Mouse (Mus musculus) midbrain, embryonic 16.5 days (tissue): ENCODE measurements around the gene Dusp13. TPM values are rescaled to one million over a fixed set of nuclear protein-coding genes. Genes with fewer than 3 reads are reported as not detected.

ENCODE experiments used
- ATAC-seq: fragments of 200-750 bp; cut with Nextera tagmentation; 2 replicates; pipeline ENCODE4 v1.8.0; 2017; ENCODE audit warnings: moderate TSS enrichment
- H3K27ac ChIP-seq: fragments of 300-500 bp; sonication (generic); 2 replicates; pipeline ENCODE4 v1.5.1; 2014; ENCODE audit warnings: mild to moderate bottlenecking, low read length, mixed read lengths
- H3K27me3 ChIP-seq: fragments of 300-500 bp; sonication (generic); 2 replicates; pipeline ENCODE4 v1.6.1; 2014; ENCODE audit warnings: low read depth, low read length, mixed read lengths; ENCODE audit not compliant: control insufficient read depth, insufficient read depth
- H3K36me3 ChIP-seq: fragments of 300-500 bp; sonication (generic); 2 replicates; pipeline ENCODE4 v1.6.1; 2014; ENCODE audit warnings: mild to moderate bottlenecking, low read length, moderate library complexity, mixed read lengths; ENCODE audit not compliant: control insufficient read depth, insufficient read depth
- H3K4me1 ChIP-seq: fragments of 300-500 bp; sonication (generic); 2 replicates; pipeline ENCODE4 v1.6.1; 2014; ENCODE audit warnings: mild to moderate bottlenecking, low read length, mixed read lengths; ENCODE audit not compliant: control insufficient read depth, insufficient read depth
- H3K4me2 ChIP-seq: fragments of 300-500 bp; sonication (generic); 2 replicates; pipeline ENCODE4 v1.6.1; 2014; ENCODE audit warnings: mild to moderate bottlenecking, low read length, mixed read lengths
- H3K4me3 ChIP-seq: fragments of 300-500 bp; sonication (generic); 2 replicates; pipeline ENCODE4 v1.5.1; 2014; ENCODE audit warnings: low read depth, mild to moderate bottlenecking, low read length, moderate library complexity, mixed read lengths
- H3K9ac ChIP-seq: fragments of 300-500 bp; sonication (generic); 2 replicates; pipeline ENCODE4 v1.6.1; 2014; ENCODE audit warnings: low read depth, low read length, mixed read lengths
- H3K9me3 ChIP-seq: fragments of 300-500 bp; sonication (generic); replicated peaks from 2 replicates; pipeline ENCODE4 v1.6.1; 2014; ENCODE audit warnings: mild to moderate bottlenecking, low read length, mixed read lengths; ENCODE audit not compliant: control insufficient read depth, poor library complexity, severe bottlenecking
- WGBS: fragments of 180-500 bp; shearing (Covaris S2); extraction: QIAGEN DNeasy Blood & Tissue Kit; methylation state at CpG from one replicate; pipeline ENCODE4 v1.1.7; 2014; 5-methylcytosine and 5-hydroxymethylcytosine counted together
- polyA plus RNA-seq: library from polyadenylated mRNA; unstranded; fragments of >200 nt; fragmentation: Nextera tagmentation; extraction: Ambion mirVana; gene quantifications from 2 replicates; pipeline ENCODE4 v1.2.1, GENCODE M21; 2015

Gene Dusp13
- polyA plus RNA-seq, 1 experiment from 2014 or later, result not detected

- Histone ChIP-seq H3K4me2 (no peak overlapping the region), H3K4me3 (no peak overlapping the region), H3K9ac (no peak overlapping the region), H3K4me1 (peaks cover 3% of the 10 kb centered on the region; the same call in 1 of the 2 replicates), H3K9me3 (no peaks in the 10 kb centered on the region), H3K36me3 (peaks cover 3% of the 10 kb centered on the region), H3K27ac (no peak overlapping the region), H3K27me3 (no peaks in the 10 kb centered on the region)
- no peak for ATAC-seq
- 59% methylated on average over 2 of the region's 2 CpGs for WGBS
Measured at GRCm38 (mm10) chr14:21773946-21774345, 23.0 kb upstream of the Dusp13 start.

GRCm38 (mm10) chr14:21772506-21773281, 21.7 kb upstream of the Dusp13 start:
- 77% methylated on average over 11 of the region's 11 CpGs for WGBS
- Histone ChIP-seq H3K4me2 (no peak overlapping the region), H3K9ac (no peak overlapping the region), H3K27ac (no peak overlapping the region), H3K4me3 (no peak overlapping the region), H3K36me3 (peaks cover 3% of the 10 kb centered on the region), H3K4me1 (peaks cover 5% of the 10 kb centered on the region), H3K27me3 (no peaks in the 10 kb centered on the region), H3K9me3 (no peaks in the 10 kb centered on the region)
- no peak for ATAC-seq

- Histone ChIP-seq H3K9ac (no peak overlapping the region), H3K27ac (no peak overlapping the region), H3K4me1 (peaks cover 2% of the 10 kb centered on the region; the same call in 1 of the 2 replicates), H3K9me3 (no peaks in the 10 kb centered on the region), H3K27me3 (no peaks in the 10 kb centered on the region), H3K4me2 (no peak overlapping the region), H3K36me3 (no peaks in the 10 kb centered on the region), H3K4me3 (no peak overlapping the region)
- ATAC-seq, result no peak
- 91% methylated on average over 6 of the region's 6 CpGs for WGBS
Measured at GRCm38 (mm10) chr14:21766398-21766958, 15.5 kb upstream of the Dusp13 start.

- no peak overlapping the region for H3K4me2 ChIP-seq
- 69% methylated on average over 7 of the region's 7 CpGs for WGBS
- peaks cover 2% of the 10 kb centered on the region; the same call in 1 of the 2 replicates for H3K4me1 ChIP-seq
- ATAC-seq, result no peak
- no peak overlapping the region for H3K4me3 ChIP-seq
- no peaks in the 10 kb centered on the region for H3K9me3 ChIP-seq
- no peak overlapping the region for H3K9ac ChIP-seq
- H3K27me3 ChIP-seq, result no peaks in the 10 kb centered on the region
- H3K27ac ChIP-seq, result no peak overlapping the region
- H3K36me3 ChIP-seq, result no peaks in the 10 kb centered on the region
Measured at GRCm38 (mm10) chr14:21765754-21766397, 14.9 kb upstream of the Dusp13 start.

- H3K27me3 ChIP-seq, result no peaks in the 10 kb centered on the region
- no peak overlapping the region for H3K4me3 ChIP-seq
- no peak overlapping the region for H3K9ac ChIP-seq
- no peaks in the 10 kb centered on the region for H3K36me3 ChIP-seq
- no peak overlapping the region for H3K4me2 ChIP-seq
- ATAC-seq, result no peak
- no peaks in the 10 kb centered on the region for H3K9me3 ChIP-seq
- no peak overlapping the region for H3K27ac ChIP-seq
- WGBS, result 91% methylated on average over 6 of the region's 6 CpGs
- peaks cover 2% of the 10 kb centered on the region; the same call in 1 of the 2 replicates for H3K4me1 ChIP-seq
Measured at GRCm38 (mm10) chr14:21764646-21765045, 13.7 kb upstream of the Dusp13 start.

GRCm38 (mm10) chr14:21763736-21764135, 12.8 kb upstream of the Dusp13 start:
- Histone ChIP-seq H3K27ac (no peak overlapping the region), H3K4me3 (no peak overlapping the region), H3K27me3 (no peaks in the 10 kb centered on the region), H3K9ac (no peak overlapping the region), H3K4me1 (peaks cover 2% of the 10 kb centered on the region; the same call in 1 of the 2 replicates), H3K4me2 (no peak overlapping the region), H3K9me3 (no peaks in the 10 kb centered on the region), H3K36me3 (no peaks in the 10 kb centered on the region)
- no peak for ATAC-seq
- WGBS, result 97% methylated on average over 3 of the region's 3 CpGs

- Histone ChIP-seq H3K27me3 (no peaks in the 10 kb centered on the region), H3K4me2 (no peak overlapping the region), H3K36me3 (no peaks in the 10 kb centered on the region), H3K4me1 (no peaks in the 10 kb centered on the region), H3K9ac (no peak overlapping the region), H3K4me3 (no peak overlapping the region), H3K9me3 (no peaks in the 10 kb centered on the region), H3K27ac (no peak overlapping the region)
- WGBS, result 89% methylated on average over 9 of the region's 9 CpGs
- no peak for ATAC-seq
Measured at GRCm38 (mm10) chr14:21761560-21761959, 10.6 kb upstream of the Dusp13 start.

- peaks cover 19% of the 10 kb centered on the region for H3K4me1 ChIP-seq
- H3K9ac ChIP-seq, result no peak overlapping the region
- H3K27ac ChIP-seq, result no peak overlapping the region
- H3K27me3 ChIP-seq, result no peaks in the 10 kb centered on the region
- WGBS, result 88% methylated on average over 4 of the region's 4 CpGs
- ATAC-seq, result no peak
- no peak overlapping the region for H3K4me2 ChIP-seq
- H3K36me3 ChIP-seq, result no peaks in the 10 kb centered on the region
- H3K4me3 ChIP-seq, result no peak overlapping the region
- no peaks in the 10 kb centered on the region for H3K9me3 ChIP-seq
Measured at GRCm38 (mm10) chr14:21753367-21753766, 2.4 kb upstream of the Dusp13 start.

- Histone ChIP-seq H3K9ac (0 out of 2 replicates have a peak overlapping the region, but pooled peaks have one; percentile 20), H3K27me3 (no peaks in the 10 kb centered on the region), H3K9me3 (no peaks in the 10 kb centered on the region), H3K36me3 (no peaks in the 10 kb centered on the region), H3K4me2 (peak overlapping the region; percentile 70), H3K4me3 (no peak overlapping the region), H3K27ac (no peak overlapping the region), H3K4me1 (peaks cover 19% of the 10 kb centered on the region)
- ATAC-seq, result no peak
- WGBS, result 93% methylated on average over 3 of the region's 3 CpGs
Measured at GRCm38 (mm10) chr14:21752411-21752810, 1.4 kb upstream of the Dusp13 start.
